29 mouse cellular contexts compared by ENCODE assay signal in genomic region chr9:117216026-117216755, GRCm38 (mm10).
DNase-seq lines count a peak whose midpoint lies in the region; ATAC-seq lines count a peak whose summit lies in the region.
"Had no signal": no experiment of that assay in that cellular context is flagged by ENCODE, and none has a peak within 500 bp of the region (broad histone marks: within the 10 kb centered on the region; RNA-seq: fewer than 3 reads in every experiment).

No protein-coding gene starts in this region.

- peaks cover 49% of the 10 kb centered on the region for H3K4me1 ChIP-seq in kidney, embryonic 15.5 days
- peaks cover 7% of the 10 kb centered on the region; the same call in 1 of the 2 replicates for H3K4me1 ChIP-seq in neural tube, embryonic 14.5 days (ENCODE audit: control insufficient read depth, insufficient read depth, low read length)
- peaks cover 12% of the 10 kb centered on the region for H3K4me1 ChIP-seq in neural tube, embryonic 15.5 days
- H3K4me1 ChIP-seq in limb, embryonic 15.5 days, result peaks cover 9% of the 10 kb centered on the region
- H3K4me1 ChIP-seq: forebrain, embryonic 12.5 days; liver, embryonic 13.5 days had no signal

- H3K9ac ChIP-seq in kidney, embryonic 15.5 days, result no peak overlapping the region
- no peak overlapping the region for H3K9ac ChIP-seq in neural tube, embryonic 14.5 days (replicated peaks; ENCODE audit: low read depth, low read length)
- no peak overlapping the region for H3K9ac ChIP-seq in neural tube, embryonic 15.5 days (replicated peaks)
- H3K9ac ChIP-seq in limb, embryonic 15.5 days, result no peak overlapping the region
- H3K9ac ChIP-seq: forebrain, embryonic 12.5 days; hindbrain, embryonic 12.5 days; liver, embryonic 13.5 days; neural tube, embryonic 12.5 days had no signal

- DNase-seq in adrenal gland, postnatal 14 days, result peak; percentile 12
- no peak for DNase-seq in adrenal gland, adult 8-10 months
- no peak for DNase-seq in kidney, postnatal 14 days
- DNase-seq: cerebellum, postnatal 14 days; gastrocnemius, postnatal 14 days; heart, postnatal 36 days; kidney, adult 11 months; kidney, postnatal 36 days; layer of hippocampus, postnatal 36 days; liver, embryonic 13.5 days; lung, adult 18-20 months; lung, postnatal 10 days; thymus, adult 2 months; thymus, postnatal 36 days had no signal

- 0 out of 2 replicates have a peak, but pooled peaks have one; percentile 33 for ATAC-seq in kidney, embryonic 15.5 days (replicated peaks; ENCODE audit: low FRiP score)
- peak; percentile 17; the same call in 1 of the 2 replicates for ATAC-seq in neural tube, embryonic 14.5 days (ENCODE audit: low read depth)
- no peak for ATAC-seq in neural tube, embryonic 15.5 days (ENCODE audit: low FRiP score)
- no peak for ATAC-seq in limb, embryonic 15.5 days (ENCODE audit: insufficient number of reproducible peaks, low FRiP score, low TSS enrichment, low read depth)
- ATAC-seq in megakaryocyte-erythroid progenitor cell, adult 5-6 weeks (replicated peaks; ENCODE audit: low FRiP score, low TSS enrichment, poor library complexity, severe bottlenecking), result no peak
- ATAC-seq: inflammation-experienced regulatory T-cells, adult 6 months; midbrain, embryonic 16.5 days had no signal

- H3K4me2 ChIP-seq in kidney, embryonic 15.5 days, result no peak overlapping the region
- no peak overlapping the region for H3K4me2 ChIP-seq in neural tube, embryonic 14.5 days (ENCODE audit: low read depth, low read length)
- H3K4me2 ChIP-seq in neural tube, embryonic 15.5 days, result no peak overlapping the region
- H3K4me2 ChIP-seq in limb, embryonic 15.5 days, result no peak overlapping the region
- H3K4me2 ChIP-seq: forebrain, embryonic 12.5 days; hindbrain, embryonic 12.5 days; liver, embryonic 13.5 days; midbrain, embryonic 11.5 days; neural tube, embryonic 12.5 days had no signal

- H3K4me3 ChIP-seq in kidney, embryonic 15.5 days (replicated peaks), result no peak overlapping the region
- no peak overlapping the region for H3K4me3 ChIP-seq in neural tube, embryonic 14.5 days (ENCODE audit: low read depth, low read length)
- H3K4me3 ChIP-seq in neural tube, embryonic 15.5 days (replicated peaks), result no peak overlapping the region
- no peak overlapping the region for H3K4me3 ChIP-seq in limb, embryonic 15.5 days
- H3K4me3 ChIP-seq: forebrain, embryonic 12.5 days; heart, embryonic 10.5 days; hindbrain, embryonic 12.5 days; liver, embryonic 13.5 days; myocyte; neural tube, embryonic 12.5 days had no signal

- no peaks in the 10 kb centered on the region for H3K27me3 ChIP-seq in kidney, embryonic 15.5 days
- H3K27me3 ChIP-seq in neural tube, embryonic 14.5 days (ENCODE audit: control insufficient read depth, insufficient read depth, low read length), result no peaks in the 10 kb centered on the region
- H3K27me3 ChIP-seq in neural tube, embryonic 15.5 days (replicated peaks), result no peaks in the 10 kb centered on the region
- no peaks in the 10 kb centered on the region for H3K27me3 ChIP-seq in limb, embryonic 15.5 days
- H3K27me3 ChIP-seq: forebrain, embryonic 12.5 days; hindbrain, embryonic 12.5 days; liver, embryonic 13.5 days; neural tube, embryonic 12.5 days; Patski had no signal

- H3K9me3 ChIP-seq in kidney, embryonic 15.5 days (replicated peaks), result no peaks in the 10 kb centered on the region
- H3K9me3 ChIP-seq in neural tube, embryonic 14.5 days (ENCODE audit: control insufficient read depth, low read length), result no peaks in the 10 kb centered on the region
- H3K9me3 ChIP-seq in neural tube, embryonic 15.5 days (replicated peaks), result no peaks in the 10 kb centered on the region
- no peaks in the 10 kb centered on the region for H3K9me3 ChIP-seq in limb, embryonic 15.5 days
- H3K9me3 ChIP-seq: forebrain, embryonic 12.5 days; heart, embryonic 10.5 days; hindbrain, embryonic 12.5 days; liver, embryonic 13.5 days; neural tube, embryonic 12.5 days had no signal

- H3K27ac ChIP-seq in kidney, embryonic 15.5 days, result 0 out of 2 replicates have a peak overlapping the region, but pooled peaks have one; percentile 43
- no peak overlapping the region for H3K27ac ChIP-seq in neural tube, embryonic 14.5 days (ENCODE audit: low read depth, low read length)
- H3K27ac ChIP-seq in neural tube, embryonic 15.5 days (replicated peaks), result no peak overlapping the region
- H3K27ac ChIP-seq in limb, embryonic 15.5 days, result 0 out of 2 replicates have a peak overlapping the region, but pooled peaks have one; percentile 24
- H3K27ac ChIP-seq: forebrain, embryonic 12.5 days; heart, embryonic 10.5 days; hindbrain, embryonic 12.5 days; liver, embryonic 13.5 days; neural tube, embryonic 12.5 days had no signal

- H3K36me3 ChIP-seq in kidney, embryonic 15.5 days, result peaks cover 9% of the 10 kb centered on the region; the same call in 1 of the 2 replicates
- H3K36me3 ChIP-seq in neural tube, embryonic 14.5 days (ENCODE audit: control insufficient read depth, insufficient read depth, low read length), result no peaks in the 10 kb centered on the region
- H3K36me3 ChIP-seq in neural tube, embryonic 15.5 days, result no peaks in the 10 kb centered on the region
- no peaks in the 10 kb centered on the region for H3K36me3 ChIP-seq in limb, embryonic 15.5 days
- H3K36me3 ChIP-seq: forebrain, embryonic 12.5 days; G1E; hindbrain, embryonic 12.5 days; liver, embryonic 13.5 days; neural tube, embryonic 12.5 days had no signal

- 61% methylated on average over 9 of the region's 9 CpGs for WGBS in kidney, embryonic 15.5 days
- 68% methylated on average over 9 of the region's 9 CpGs for WGBS in neural tube, embryonic 14.5 days
- 69% methylated on average over 9 of the region's 9 CpGs for WGBS in neural tube, embryonic 15.5 days
- WGBS in limb, embryonic 15.5 days, result 49% methylated on average over 9 of the region's 9 CpGs

Comparison
In these comparisons a context has a peak if more than half of its experiments do, and no peak if none do; other contexts are left out.
1. ATAC-seq: peak in kidney, embryonic 15.5 days (single experiment) and neural tube, embryonic 14.5 days (single experiment); none in neural tube, embryonic 15.5 days (single experiment), limb, embryonic 15.5 days (single experiment) and megakaryocyte-erythroid progenitor cell, adult 5-6 weeks (single experiment).
2. H3K27ac ChIP-seq: peak in kidney, embryonic 15.5 days (single experiment) and limb, embryonic 15.5 days (single experiment); none in neural tube, embryonic 14.5 days (single experiment) and neural tube, embryonic 15.5 days (single experiment).